Mouse (Mus musculus) intestine, postnatal 0 days (tissue): ENCODE data around the gene D430042O09Rik. TPM values are rescaled to one million over a fixed set of nuclear protein-coding genes. Genes with fewer than 3 reads are reported as not detected.
"Not testable (repeated sequence)": the region's sequence is repeated elsewhere in the genome, so short reads cannot be mapped to it uniquely, and the experiment has no call there.

Experiments used
- ATAC-seq: fragments of 200-750 bp; cut with Nextera tagmentation; 2 replicates; pipeline ENCODE4 v1.8.0; 2017; ENCODE audit warnings: mild to moderate bottlenecking, moderate TSS enrichment, moderate library complexity
- H3K27ac ChIP-seq: fragments of 300-500 bp; sonication (generic); 2 replicates; pipeline ENCODE4 v1.5.1; 2014; ENCODE audit warnings: mild to moderate bottlenecking, low read depth, low read length, moderate library complexity
- H3K27me3 ChIP-seq: fragments of 300-500 bp; sonication (generic); replicated peaks from 2 replicates; pipeline ENCODE4 v1.6.1; 2014; ENCODE audit warnings: low read length, mixed read lengths; ENCODE audit not compliant: control insufficient read depth, insufficient read depth
- H3K36me3 ChIP-seq: fragments of 300-500 bp; sonication (generic); 2 replicates; pipeline ENCODE4 v1.6.1; 2014; ENCODE audit warnings: mild to moderate bottlenecking, moderate library complexity; ENCODE audit not compliant: control insufficient read depth, insufficient read depth
- H3K4me1 ChIP-seq: fragments of 300-500 bp; sonication (generic); replicated peaks from 2 replicates; pipeline ENCODE4 v1.6.1; 2014; ENCODE audit warnings: antibody characterized with exemption, low read length, mixed read lengths; ENCODE audit not compliant: control insufficient read depth, insufficient read depth
- H3K4me2 ChIP-seq: fragments of 300-500 bp; sonication (generic); replicated peaks from 2 replicates; pipeline ENCODE4 v1.6.1; 2014; ENCODE audit warnings: low read depth, mild to moderate bottlenecking, moderate library complexity
- H3K4me3 ChIP-seq: fragments of 300-500 bp; sonication (generic); 2 replicates; pipeline ENCODE4 v1.5.1; 2014; ENCODE audit warnings: low read depth, low read length
- H3K9ac ChIP-seq: fragments of 300-500 bp; sonication (generic); 2 replicates; pipeline ENCODE4 v1.6.1; 2014; ENCODE audit warnings: mild to moderate bottlenecking, low read depth, low read length
- H3K9me3 ChIP-seq: fragments of 300-500 bp; sonication (generic); 2 replicates; pipeline ENCODE4 v1.6.1; 2016; ENCODE audit warnings: mixed run types; ENCODE audit not compliant: control insufficient read depth
- CTCF ChIP-seq: sonication (generic); IDR thresholded peaks from 2 replicates; pipeline ENCODE4 v1.5.1; 2016; ENCODE audit warnings: low read depth, mild to moderate bottlenecking, control low read depth, antibody characterized with exemption, moderate library complexity
- WGBS: fragments of 180-500 bp; shearing (Covaris S2); extraction: QIAGEN DNeasy Blood & Tissue Kit; methylation state at CpG from one replicate; pipeline ENCODE4 v1.1.7; 2014; 5-methylcytosine and 5-hydroxymethylcytosine counted together
- polyA plus RNA-seq: library from polyadenylated mRNA; unstranded; fragments of >200 nt; fragmentation: Nextera tagmentation; extraction: Ambion mirVana; gene quantifications from 2 replicates; pipeline ENCODE4 v1.2.1, GENCODE M21; 2015

Gene D430042O09Rik
- polyA plus RNA-seq, 1 experiment from 2014 or later = 2.6 TPM

DNA sequence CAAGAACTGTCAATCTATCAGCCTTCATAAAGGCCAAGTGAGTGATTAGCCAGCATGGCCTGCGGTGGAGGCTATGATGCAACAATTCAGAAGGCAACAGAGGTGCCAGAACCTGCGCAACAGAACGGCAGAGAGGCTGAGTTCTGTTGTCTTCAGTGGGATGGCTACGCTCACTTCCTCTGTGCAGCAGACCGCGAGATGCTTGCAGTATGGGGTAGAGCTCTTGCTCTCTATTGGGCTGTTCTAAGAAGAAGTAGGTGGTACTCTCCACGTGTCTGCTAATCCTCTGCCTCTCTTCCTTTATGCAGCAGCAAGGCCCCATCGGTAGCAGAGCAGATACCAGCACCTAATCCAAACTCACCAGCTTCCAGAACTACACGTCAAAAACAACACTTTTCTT is 27.8 kb upstream of the D430042O09Rik start:
- Histone ChIP-seq H3K36me3 (peaks cover 81% of the 10 kb centered on the region), H3K9me3 (no peaks in the 10 kb centered on the region)
- 88% methylated on average over 9 of the region's 9 CpGs for WGBS

DNA sequence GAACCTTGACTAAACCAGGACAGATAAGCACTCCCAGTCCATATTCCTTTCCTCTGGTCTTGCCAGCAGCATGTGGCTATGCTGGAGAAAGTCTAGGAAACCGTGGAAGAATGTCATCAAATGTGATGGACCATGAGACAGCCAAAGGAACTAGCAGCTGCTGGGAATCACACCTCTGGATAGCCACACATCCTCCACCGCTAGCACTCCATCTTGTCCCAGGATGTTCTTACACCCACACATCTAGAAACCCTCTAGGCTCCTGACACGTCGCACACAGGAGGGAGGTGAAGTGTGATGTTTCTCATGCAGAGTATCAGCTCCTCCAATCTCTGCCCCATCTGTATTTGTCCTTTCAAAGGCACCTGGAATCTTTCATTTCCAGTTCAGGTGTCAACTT is 17.2 kb upstream of the D430042O09Rik start:
- H3K9ac ChIP-seq = no peak overlapping the region
- no peaks in the 10 kb centered on the region for H3K9me3 ChIP-seq
- no peaks in the 10 kb centered on the region for H3K4me1 ChIP-seq
- H3K27me3 ChIP-seq = no peaks in the 10 kb centered on the region
- ATAC-seq = no peak
- peaks cover 90% of the 10 kb centered on the region for H3K36me3 ChIP-seq
- H3K4me3 ChIP-seq = no peak overlapping the region
- no peak overlapping the region for H3K27ac ChIP-seq
- 89% methylated on average over 4 of the region's 4 CpGs for WGBS
- no peak for TF ChIP-seq CTCF
- H3K4me2 ChIP-seq = no peak overlapping the region

More for the DNA sequence above, 27.8 kb upstream of the D430042O09Rik start:
- no peaks in the 10 kb centered on the region for H3K27me3 ChIP-seq
- no peak for ATAC-seq
- H3K27ac ChIP-seq = no peak overlapping the region
- no peak overlapping the region for H3K4me3 ChIP-seq
- no peak overlapping the region for H3K4me2 ChIP-seq
- no peak overlapping the region for H3K9ac ChIP-seq
- no peak for TF ChIP-seq CTCF
- no peaks in the 10 kb centered on the region for H3K4me1 ChIP-seq

DNA sequence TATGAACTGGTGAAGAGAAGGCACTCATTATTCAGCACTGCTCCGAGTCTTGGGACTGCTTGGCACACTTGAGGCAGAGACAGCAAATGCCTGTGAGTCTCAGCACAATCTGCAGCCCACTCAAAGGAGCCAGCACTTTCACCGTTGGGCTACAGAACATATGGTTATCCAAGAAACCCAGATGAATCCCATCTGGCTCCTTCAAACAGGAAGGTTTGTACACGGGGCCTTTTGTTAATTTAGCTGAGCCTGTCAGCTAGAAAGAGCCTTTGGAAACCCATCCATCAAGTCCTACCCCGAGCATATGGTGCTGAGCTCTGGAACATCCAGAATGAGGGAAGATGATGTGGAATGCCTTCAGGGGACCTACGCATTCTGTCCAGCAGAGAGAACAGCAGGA is 13.6 kb upstream of the D430042O09Rik start:
- Histone ChIP-seq H3K4me1 (no peaks in the 10 kb centered on the region), H3K4me3 (no peak overlapping the region), H3K27me3 (no peaks in the 10 kb centered on the region), H3K27ac (peak overlapping the region; percentile 8; the same call in 1 of the 2 replicates), H3K36me3 (peaks cover 96% of the 10 kb centered on the region), H3K9ac (no peak overlapping the region), H3K9me3 (0 out of 2 replicates have a peak, but pooled peaks cover 2% of the 10 kb centered on the region), H3K4me2 (no peak overlapping the region)
- WGBS = 72% methylated on average over 5 of the region's 5 CpGs
- no peak for ATAC-seq
- no peak for TF ChIP-seq CTCF

DNA sequence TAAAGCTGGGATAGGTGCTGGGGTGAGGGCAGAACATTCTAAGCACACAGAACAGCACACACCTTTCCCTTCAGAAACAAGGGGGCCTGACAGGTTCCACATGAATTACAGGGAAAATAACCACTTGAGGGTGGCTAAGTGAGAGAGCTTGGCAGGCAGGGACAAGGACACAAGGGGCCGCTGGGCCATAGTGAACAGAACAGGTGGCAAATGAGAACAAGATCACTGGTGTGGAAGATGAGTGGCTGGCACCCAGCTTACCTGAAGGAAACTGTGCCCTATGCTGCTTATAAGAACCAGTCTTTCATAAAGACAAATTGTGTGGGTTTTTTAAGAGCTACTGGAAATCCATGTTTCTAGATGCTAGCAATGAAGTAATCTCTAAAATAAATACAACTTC is 4.9 kb upstream of the D430042O09Rik start:
- H3K4me1 ChIP-seq = no peaks in the 10 kb centered on the region; the same call in 1 of the 2 replicates
- no peak overlapping the region for H3K27ac ChIP-seq
- H3K27me3 ChIP-seq = no peaks in the 10 kb centered on the region
- no peak for ATAC-seq
- H3K9ac ChIP-seq = no peak overlapping the region
- 96% methylated on average over 1 of the region's 1 CpGs for WGBS
- no peak overlapping the region for H3K4me2 ChIP-seq
- TF ChIP-seq CTCF = no peak
- H3K36me3 ChIP-seq = peaks cover 62% of the 10 kb centered on the region
- no peak overlapping the region for H3K4me3 ChIP-seq
- 0 out of 2 replicates have a peak, but pooled peaks cover 2% of the 10 kb centered on the region for H3K9me3 ChIP-seq

DNA sequence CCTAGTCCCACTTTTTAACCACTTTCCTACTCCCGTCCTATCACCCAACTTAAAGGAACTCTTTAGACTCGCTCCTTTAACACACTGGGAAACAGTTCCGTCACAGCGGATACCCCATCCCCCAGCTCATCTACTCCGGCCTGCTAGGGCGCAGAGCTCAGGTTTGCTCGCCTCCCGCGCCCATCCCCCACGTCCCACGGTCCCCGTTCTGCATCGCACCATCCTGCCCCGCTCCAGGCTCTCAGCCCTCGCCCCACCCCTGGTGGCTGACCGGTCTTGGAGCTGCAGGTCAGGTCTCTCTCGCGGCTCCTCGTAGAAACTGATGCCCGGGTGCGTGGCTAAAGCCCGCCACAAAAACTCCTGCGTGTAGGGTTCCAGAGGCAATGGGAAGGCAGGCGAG is 502 bp upstream of the D430042O09Rik start:
- peak; percentile 72 for ATAC-seq
- Histone ChIP-seq H3K27ac (peak overlapping the region; percentile 92), H3K4me1 (no peaks in the 10 kb centered on the region; the same call in 1 of the 2 replicates), H3K4me2 (peak overlapping the region; percentile 92), H3K36me3 (peaks cover 23% of the 10 kb centered on the region), H3K9me3 (no peaks in the 10 kb centered on the region), H3K9ac (peak overlapping the region; percentile 83), H3K4me3 (peak overlapping the region; percentile 90), H3K27me3 (no peaks in the 10 kb centered on the region)
- peak; percentile 47 for TF ChIP-seq CTCF
- WGBS = under 1% methylated on average over 24 of the region's 24 CpGs

DNA sequence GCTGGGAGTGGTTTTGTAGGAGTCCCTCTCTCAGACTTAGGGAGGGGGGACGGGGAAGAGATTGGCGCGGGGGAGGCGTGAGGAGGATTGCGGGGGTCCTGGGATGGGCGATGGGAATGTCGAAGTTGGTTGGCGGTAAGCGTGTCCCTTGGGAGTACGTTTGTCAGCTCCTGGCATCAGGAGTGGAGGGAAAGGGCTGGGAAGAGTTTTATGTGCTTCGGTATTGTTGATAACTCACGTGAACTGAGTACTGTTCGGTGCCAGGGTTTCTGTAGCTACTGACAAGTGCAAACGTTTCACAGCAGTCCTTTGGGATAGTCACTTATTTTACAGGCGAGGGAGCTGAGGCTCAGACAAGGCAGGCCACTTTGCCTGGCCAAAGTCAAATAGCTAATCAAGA is 412 bp downstream of the D430042O09Rik start:
- no peaks in the 10 kb centered on the region for H3K9me3 ChIP-seq
- TF ChIP-seq CTCF = no peak
- H3K36me3 ChIP-seq = peaks cover 14% of the 10 kb centered on the region
- H3K4me3 ChIP-seq = peak overlapping the region; percentile 90
- peak overlapping the region; percentile 51 for H3K27ac ChIP-seq
- WGBS = under 1% methylated on average over 15 of the region's 15 CpGs
- H3K27me3 ChIP-seq = no peaks in the 10 kb centered on the region
- no peak for ATAC-seq
- H3K9ac ChIP-seq = peak overlapping the region; percentile 71
- H3K4me1 ChIP-seq = no peaks in the 10 kb centered on the region; the same call in 1 of the 2 replicates
- peak overlapping the region; percentile 92 for H3K4me2 ChIP-seq

DNA sequence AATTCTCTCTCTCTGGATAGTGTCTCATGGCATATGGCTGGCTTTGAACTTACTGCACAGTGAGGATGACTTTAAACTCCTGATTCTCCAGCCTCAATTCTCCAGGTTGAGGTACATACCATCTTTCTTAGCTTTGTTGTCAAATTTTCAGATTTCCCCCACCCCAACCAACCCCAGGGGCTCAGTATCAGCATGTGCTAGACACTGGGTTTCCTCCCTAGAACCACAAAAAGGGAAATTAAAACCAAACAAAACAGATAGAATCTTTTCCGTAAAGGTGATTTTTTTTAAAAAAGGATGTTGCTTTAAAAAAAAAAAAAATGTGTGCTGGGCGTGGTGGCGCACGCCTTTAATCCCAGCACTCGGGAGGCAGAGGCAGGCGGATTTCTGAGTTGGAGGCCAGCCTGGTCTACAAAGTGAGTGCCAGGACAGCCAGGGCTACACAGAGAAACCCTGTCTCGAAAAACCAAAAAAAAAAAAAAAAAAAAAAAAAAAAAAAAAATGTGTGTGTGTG is 5.9 kb downstream of the D430042O09Rik start:
- ATAC-seq, H3K27ac ChIP-seq, H3K4me2 ChIP-seq, H3K9ac ChIP-seq, H3K4me3 ChIP-seq, H3K27me3 ChIP-seq, H3K9me3 ChIP-seq, H3K4me1 ChIP-seq, H3K36me3 ChIP-seq: not testable (repeated sequence)
- 92% methylated on average over 6 of the region's 7 CpGs for WGBS
